Mouse (Mus musculus) heart, embryonic 14.5 days (tissue): ENCODE results near the gene Dchs2. TPM values are rescaled to one million over a fixed set of nuclear protein-coding genes. Genes with fewer than 3 reads are reported as not detected.
"Not testable (repeated sequence)": the region's sequence is repeated elsewhere in the genome, so short reads cannot be mapped to it uniquely, and the experiment has no call there.

Experiments
- ATAC-seq: fragments of 200-750 bp; cut with Nextera tagmentation; 2 replicates; pipeline ENCODE4 v1.8.0; 2017; ENCODE audit warnings: low read depth, moderate TSS enrichment; ENCODE audit not compliant: insufficient number of reproducible peaks, insufficient read depth, low FRiP score
- H3K27ac ChIP-seq, 2 experiments: fragments of 200-500 bp in 1 of 2; fragments of 300-500 bp in 1 of 2; sonication (generic) in 1 of 2; replicated peaks in 1 of 2; 2 replicates each; pipeline ENCODE4 v1.5.1; 2012 to 2014; ENCODE audit warnings: low read depth in 2 of 2, low read length in 2 of 2, control low read depth in 1 of 2, mild to moderate bottlenecking in 1 of 2, mixed read lengths in 1 of 2; ENCODE audit not compliant: control insufficient read depth in 1 of 2, insufficient read depth in 1 of 2
- H3K27me3 ChIP-seq: fragments of 300-500 bp; sonication (generic); 2 replicates; pipeline ENCODE4 v1.6.1; 2014; ENCODE audit warnings: mild to moderate bottlenecking, low read length, control low read depth; ENCODE audit not compliant: control insufficient read depth, insufficient read depth
- H3K36me3 ChIP-seq: fragments of 300-500 bp; sonication (generic); 2 replicates; pipeline ENCODE4 v1.6.1; 2014; ENCODE audit warnings: mild to moderate bottlenecking, control low read depth, low read length, mixed read lengths; ENCODE audit not compliant: control insufficient read depth, insufficient read depth
- H3K4me1 ChIP-seq, 2 experiments: fragments of 200-500 bp in 1 of 2; fragments of 300-500 bp in 1 of 2; sonication (generic) in 1 of 2; 2 replicates each; pipeline ENCODE4 v1.6.1; 2012 to 2014; ENCODE audit warnings: low read length in 2 of 2, control low read depth in 1 of 2, mixed read lengths in 1 of 2; ENCODE audit not compliant: control insufficient read depth in 2 of 2, insufficient read depth in 2 of 2
- H3K4me2 ChIP-seq: fragments of 300-500 bp; sonication (generic); 2 replicates; pipeline ENCODE4 v1.6.1; 2014; ENCODE audit warnings: mild to moderate bottlenecking, low read length
- H3K4me3 ChIP-seq, 2 experiments: fragments of 200-500 bp in 1 of 2; fragments of 300-500 bp in 1 of 2; sonication (generic) in 1 of 2; 2 replicates each; pipeline ENCODE4 v1.5.1; 2012 to 2014; ENCODE audit warnings: low read length in 2 of 2, mild to moderate bottlenecking in 2 of 2, control low read depth in 1 of 2, low read depth in 1 of 2, moderate library complexity in 1 of 2; ENCODE audit not compliant: control insufficient read depth in 1 of 2, insufficient read depth in 1 of 2
- H3K9ac ChIP-seq: fragments of 300-500 bp; sonication (generic); 2 replicates; pipeline ENCODE4 v1.6.1; 2014; ENCODE audit warnings: mild to moderate bottlenecking, low read length
- H3K9me3 ChIP-seq: fragments of 300-500 bp; sonication (generic); 2 replicates; pipeline ENCODE4 v1.6.1; 2016; ENCODE audit warnings: low read length, control low read depth; ENCODE audit not compliant: control insufficient read depth
- WGBS: fragments of 180-500 bp; shearing (Covaris S2); extraction: QIAGEN DNeasy Blood & Tissue Kit; methylation state at CpG from one replicate; pipeline ENCODE4 v1.1.7; 2014; 5-methylcytosine and 5-hydroxymethylcytosine counted together
- polyA plus RNA-seq: library from polyadenylated mRNA; unstranded; fragments of >200 nt; fragmentation: Nextera tagmentation; extraction: Ambion mirVana; gene quantifications from 2 replicates; pipeline ENCODE4 v1.2.1, GENCODE M21; 2014

The Dchs2 gene
- polyA plus RNA-seq, 1 experiment from 2014 or later = 0.31 TPM

- ATAC-seq = no peak
- Histone ChIP-seq H3K4me3 (no peak overlapping the region), H3K4me2 (no peak overlapping the region), H3K36me3 (no peaks in the 10 kb centered on the region), H3K9me3 (0 out of 2 replicates have a peak, but pooled peaks cover under 1% of the 10 kb centered on the region), H3K27me3 (no peaks in the 10 kb centered on the region), H3K27ac (no peak overlapping the region), H3K4me1 (no peaks in the 10 kb centered on the region), H3K9ac (no peak overlapping the region)
- WGBS = 21% methylated on average over 4 of the region's 4 CpGs
Observed at GRCm38 (mm10) chr3:83110163-83110562, 17.6 kb upstream of the Dchs2 start.

- no peak for ATAC-seq
- Histone ChIP-seq H3K4me1 (no peaks in the 10 kb centered on the region), H3K27me3 (no peaks in the 10 kb centered on the region), H3K36me3 (no peaks in the 10 kb centered on the region), H3K9me3 (no peaks in the 10 kb centered on the region), H3K9ac (no peak overlapping the region), H3K4me3 (no peak overlapping the region), H3K4me2 (no peak overlapping the region), H3K27ac (no peak overlapping the region)
- WGBS = 73% methylated on average over 7 of the region's 7 CpGs
Observed at GRCm38 (mm10) chr3:83111485-83112261, 16.1 kb upstream of the Dchs2 start.

GRCm38 (mm10) chr3:83112869-83113268 lies 14.9 kb upstream of the Dchs2 start:
- Histone ChIP-seq H3K36me3 (no peaks in the 10 kb centered on the region), H3K27me3 (no peaks in the 10 kb centered on the region)
- 33% methylated on average over 3 of the region's 3 CpGs for WGBS

GRCm38 (mm10) chr3:83114946-83115345 lies 12.8 kb upstream of the Dchs2 start:
- no peak for ATAC-seq
- H3K4me1 ChIP-seq = no peaks in the 10 kb centered on the region
- H3K4me3 ChIP-seq = no peak overlapping the region
- no peaks in the 10 kb centered on the region for H3K9me3 ChIP-seq
- H3K27ac ChIP-seq = no peak overlapping the region
- H3K36me3 ChIP-seq = no peaks in the 10 kb centered on the region
- H3K27me3 ChIP-seq = no peaks in the 10 kb centered on the region
- H3K9ac ChIP-seq = no peak overlapping the region
- no peak overlapping the region for H3K4me2 ChIP-seq
- WGBS = 74% methylated on average over 1 of the region's 1 CpGs

More at GRCm38 (mm10) chr3:83112869-83113268, 14.9 kb upstream of the Dchs2 start:
- Histone ChIP-seq H3K4me2 (no peak overlapping the region), H3K27ac (no peak overlapping the region), H3K9me3 (no peaks in the 10 kb centered on the region), H3K4me3 (no peak overlapping the region), H3K9ac (no peak overlapping the region), H3K4me1 (no peaks in the 10 kb centered on the region)
- no peak for ATAC-seq

GRCm38 (mm10) chr3:83117592-83117991 lies 10.2 kb upstream of the Dchs2 start:
- no peak overlapping the region for H3K27ac ChIP-seq
- H3K4me3 ChIP-seq = no peak overlapping the region
- H3K4me1 ChIP-seq = no peaks in the 10 kb centered on the region
- no peak for ATAC-seq
- no peaks in the 10 kb centered on the region for H3K9me3 ChIP-seq
- no peak overlapping the region for H3K9ac ChIP-seq
- H3K27me3 ChIP-seq = no peaks in the 10 kb centered on the region
- no peaks in the 10 kb centered on the region for H3K36me3 ChIP-seq
- H3K4me2 ChIP-seq = no peak overlapping the region
- WGBS = 75% methylated on average over 10 of the region's 10 CpGs

- H3K36me3 ChIP-seq, H3K9me3 ChIP-seq, H3K9ac ChIP-seq, ATAC-seq, H3K27ac ChIP-seq, H3K4me3 ChIP-seq, H3K4me2 ChIP-seq: not testable (repeated sequence)
- peaks cover 10 to 12% of the 10 kb centered on the region in 2 experiments; a peak in 3 of 4 replicates for H3K4me1 ChIP-seq
- peaks cover 45% of the 10 kb centered on the region for H3K27me3 ChIP-seq
- WGBS = 96% methylated on average over 9 of the region's 9 CpGs
Observed at GRCm38 (mm10) chr3:83123945-83124344, 3.8 kb upstream of the Dchs2 start.

GRCm38 (mm10) chr3:83127088-83127725 lies 541 bp upstream of the Dchs2 start:
- Histone ChIP-seq H3K4me1 (peaks cover 13 to 15% of the 10 kb centered on the region in 2 experiments; a peak in 3 of 4 replicates), H3K4me3 (peak overlapping the region; percentile 56), H3K9ac (peak overlapping the region; percentile 59), H3K4me2 (peak overlapping the region; percentile 99), H3K27ac (no peak overlapping the region), H3K27me3 (peaks cover 67% of the 10 kb centered on the region), H3K9me3 (no peaks in the 10 kb centered on the region), H3K36me3 (no peaks in the 10 kb centered on the region)
- ATAC-seq = peak; percentile 46; the same call in 1 of the 2 replicates
- 1% methylated on average over 36 of the region's 37 CpGs for WGBS
